Mouse (Mus musculus) T-helper 17 cell (primary cell): ENCODE results near the gene Tkt.

Experiments
- in situ Hi-C, 2 experiments: fragments of 300-600 bp; cut with MboI, MseI; formaldehyde crosslinking; loops; 1 replicate in 1 of 2; 2 replicates in 1 of 2; pipeline ENCODE4 v1.15.1; 2025; ENCODE audit warnings: high pct_unique_total_duplicates in 2 of 2

Tkt gene

DNA sequence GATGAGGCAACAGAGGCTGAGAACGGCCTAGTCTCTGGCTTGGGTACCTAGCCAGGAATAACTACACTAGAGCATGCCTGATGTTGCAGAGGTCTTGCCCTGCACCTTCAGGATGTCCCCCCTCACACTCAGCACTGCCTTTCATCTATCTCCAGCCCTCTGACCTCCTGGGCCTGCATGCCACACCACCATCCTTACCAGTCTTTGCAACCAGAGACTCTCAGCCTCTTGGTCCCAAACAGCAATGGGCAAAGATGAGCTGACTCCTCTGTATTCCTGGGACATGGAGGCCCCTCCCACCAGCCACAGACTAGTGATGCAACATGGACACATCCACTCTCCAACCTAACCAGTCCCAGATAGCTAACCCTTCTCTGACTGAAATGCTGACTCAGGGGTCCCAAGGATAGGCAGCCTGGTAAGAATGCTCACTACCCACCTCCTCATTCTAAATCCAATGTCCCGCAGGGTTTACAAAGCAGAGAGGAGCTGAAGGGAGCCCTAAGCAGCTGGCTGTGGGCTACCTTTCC lies 70.7 kb downstream of the Tkt start:
- in situ Hi-C loops: no loop called here

DNA sequence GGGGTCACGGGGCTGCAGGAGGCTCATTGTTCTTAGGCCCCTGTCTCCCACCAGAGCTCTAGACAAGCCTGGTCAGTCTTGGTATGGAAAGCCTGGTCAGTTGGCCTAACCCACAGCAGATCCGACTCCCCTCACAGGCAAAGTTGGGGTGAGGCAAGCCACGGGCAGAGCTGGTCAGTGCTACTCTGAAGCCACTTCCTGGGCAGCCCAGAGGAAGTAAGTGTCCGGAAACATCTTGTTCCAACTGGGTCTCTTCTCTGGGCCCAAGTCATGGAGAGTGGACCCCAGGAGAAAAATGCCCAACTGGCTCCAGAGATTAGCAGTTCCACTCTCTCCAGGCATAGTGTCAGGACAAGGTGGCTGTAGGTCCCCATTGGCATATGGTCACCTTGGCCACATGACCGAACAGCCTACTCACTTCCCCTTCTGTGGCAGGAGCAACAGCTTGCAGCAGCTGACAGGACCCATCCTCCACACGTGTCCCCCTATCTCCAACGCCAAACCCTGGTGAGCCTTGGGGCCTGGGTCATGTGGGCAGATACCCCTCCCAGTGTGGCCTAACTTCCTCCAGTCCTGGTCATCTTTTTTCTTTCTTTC lies 71.9 kb downstream of the Tkt start:
- in situ Hi-C loops: loop anchor here (10.0 kb wide), 2 partner anchors 545 to 585 kb away; partner anchors contain the start of genes Stab1 (in 1 of the 2) and Tnnc1 (in 1 of the 2)

DNA sequence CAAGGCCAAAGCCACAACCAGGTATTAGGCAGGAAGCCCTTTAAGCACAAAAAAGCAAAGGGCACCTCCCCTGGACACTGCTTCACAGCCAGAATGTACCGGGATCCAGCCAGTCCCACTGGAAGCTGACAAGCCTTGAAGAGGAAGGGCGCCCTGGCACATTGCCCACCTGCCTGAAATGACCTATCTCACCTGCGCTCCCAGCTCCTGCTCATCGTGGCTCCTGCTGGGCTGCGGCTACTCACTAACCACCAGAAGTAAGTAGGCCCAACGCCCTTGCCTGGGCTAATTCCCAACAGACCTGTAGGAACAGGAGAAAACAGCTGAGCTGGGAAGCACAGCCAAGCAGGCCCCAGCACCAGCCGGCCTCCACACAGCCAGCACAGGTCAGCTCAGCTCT lies 74.0 kb downstream of the Tkt start:
- in situ Hi-C loops: loop anchor here (10.0 kb wide), 2 partner anchors 543 to 583 kb away; partner anchors contain the start of genes Stab1 (in 1 of the 2) and Tnnc1 (in 1 of the 2)

DNA sequence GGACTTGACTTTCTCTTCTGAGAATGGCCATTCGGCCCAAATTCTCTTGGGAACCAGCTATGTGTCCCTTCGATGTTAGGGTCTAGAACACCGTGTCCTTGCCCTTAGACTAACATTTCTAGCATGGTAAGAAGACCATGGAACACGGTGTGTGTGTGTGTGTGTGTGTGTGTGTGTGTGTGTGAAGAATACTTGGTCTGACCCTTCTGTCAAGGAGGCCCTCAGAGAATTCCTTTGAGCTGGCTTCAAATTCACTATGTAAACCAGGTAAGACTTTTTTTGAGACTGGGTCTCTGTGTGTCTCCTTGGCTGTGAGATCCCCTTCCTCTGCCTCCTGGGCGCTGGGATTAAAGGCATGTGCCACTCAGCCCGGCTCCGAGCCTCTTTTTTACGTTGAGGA lies 74.4 kb downstream of the Tkt start:
- in situ Hi-C loops: loop anchor here (10.0 kb wide), 2 partner anchors 542 to 582 kb away; partner anchors contain the start of genes Stab1 (in 1 of the 2) and Tnnc1 (in 1 of the 2)
